Mouse (Mus musculus): ENCODE data around the gene Wdr82. TPM values are rescaled to one million over a fixed set of nuclear protein-coding genes. Genes with fewer than 3 reads are reported as not detected.

The Wdr82 gene
- polyA plus RNA-seq, 1 experiment from 2014 or later, result 27.7 TPM

DNA sequence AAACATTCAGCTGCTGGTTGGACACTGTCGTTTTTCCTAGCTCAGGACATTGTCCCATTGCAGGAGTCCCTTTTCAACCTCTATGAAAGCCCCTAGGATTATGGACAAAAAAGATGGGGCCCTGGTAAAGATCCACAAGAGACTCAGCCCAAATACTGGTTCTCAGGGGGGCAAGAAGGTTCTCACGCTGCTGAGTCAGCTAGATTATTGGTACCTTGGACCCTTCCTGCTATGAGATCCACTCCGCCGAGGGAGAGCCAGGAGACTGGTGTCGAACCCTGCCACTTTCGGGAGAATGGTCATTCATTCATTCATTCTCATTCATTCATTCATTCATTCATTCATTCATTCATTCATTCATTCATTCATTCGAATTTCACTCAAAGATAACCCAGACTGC, 46.2 kb downstream of the Wdr82 start:
- Histone ChIP-seq H3K4me3 (no peak overlapping the region), H3K9me3 (no peaks in the 10 kb centered on the region), H3K4me1 (replicated peaks) (peaks cover 4% of the 10 kb centered on the region), H3K27me3 (no peaks in the 10 kb centered on the region), H3K27ac (replicated peaks) (no peak overlapping the region), H3K9ac (no peak overlapping the region), H3K36me3 (peaks cover 43% of the 10 kb centered on the region), H3K4me2 (no peak overlapping the region)
- 85% methylated on average over 7 of the region's 7 CpGs for WGBS
- ATAC-seq (ENCODE audit: low read depth), result no peak

DNA sequence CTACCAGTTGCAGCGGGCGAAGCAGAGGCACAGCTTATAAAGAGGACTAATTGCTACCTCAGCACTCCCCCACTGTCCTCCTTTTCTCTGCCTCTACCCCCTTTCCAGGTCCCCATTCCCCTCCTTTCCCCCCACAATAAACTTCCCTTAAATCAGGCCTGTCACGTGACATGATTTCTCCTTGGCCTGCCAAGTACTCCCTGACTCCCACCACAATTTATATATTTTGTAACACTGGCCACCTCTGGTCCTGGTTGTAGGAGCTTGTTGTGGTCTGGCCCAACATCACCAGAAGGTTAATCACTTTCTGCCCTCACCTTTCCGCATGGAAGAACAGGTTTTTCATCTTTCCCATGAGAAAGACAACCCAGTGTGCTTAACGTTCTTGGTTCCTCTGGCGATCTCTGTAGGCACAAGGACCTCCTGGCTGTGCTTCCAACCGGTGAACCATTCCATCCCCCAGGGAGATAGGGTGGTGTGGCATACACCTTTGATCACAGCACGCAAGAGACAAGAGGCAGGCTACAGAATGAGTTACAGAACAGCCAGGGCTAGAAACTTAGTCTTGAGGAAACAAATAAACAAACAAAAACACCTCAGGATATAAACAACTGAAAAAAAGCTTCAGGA, 50.3 kb downstream of the Wdr82 start:
- Histone ChIP-seq H3K4me2 (no peak overlapping the region), H3K36me3 (0 out of 2 replicates have a peak, but pooled peaks cover 5% of the 10 kb centered on the region), H3K4me1 (replicated peaks) (peaks cover 5% of the 10 kb centered on the region), H3K27me3 (peaks cover 17% of the 10 kb centered on the region), H3K9me3 (no peaks in the 10 kb centered on the region), H3K27ac (replicated peaks) (no peak overlapping the region), H3K4me3 (no peak overlapping the region), H3K9ac (no peak overlapping the region)
- 73% methylated on average over 8 of the region's 8 CpGs for WGBS
- ATAC-seq (ENCODE audit: low read depth), result no peak

DNA sequence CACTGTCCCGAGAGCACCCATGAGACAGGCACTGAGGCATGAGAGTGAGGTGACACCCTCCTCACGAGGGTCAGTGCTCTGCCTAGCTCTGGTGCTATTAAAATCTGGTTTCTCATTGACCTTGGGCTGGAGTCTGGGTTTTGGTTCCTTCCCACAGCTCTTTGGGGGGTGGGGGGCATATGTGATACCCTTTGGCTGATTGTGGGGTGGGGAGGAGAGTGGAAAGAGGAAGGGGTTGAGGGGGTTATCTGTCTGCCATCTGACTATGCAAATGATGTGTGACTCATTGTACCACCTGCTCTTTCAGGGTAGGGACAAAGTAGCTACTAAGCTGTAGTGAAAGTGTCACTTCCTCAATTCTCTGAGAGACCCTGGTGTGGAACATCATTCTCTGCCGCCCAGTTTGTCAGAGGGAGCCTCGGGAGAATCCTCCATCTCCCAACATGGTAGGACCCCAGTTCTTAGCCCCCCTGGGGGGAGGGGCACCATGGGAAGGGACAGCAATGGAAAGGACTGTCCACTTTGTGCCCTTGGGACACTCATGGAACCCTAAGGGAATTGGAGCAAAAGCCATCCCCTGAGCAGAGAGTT, 51.6 kb downstream of the Wdr82 start, which contains the start of gene Tlr9:
Tlr9 (plus strand) TSS at position 338 of the 591 bp plus-strand sequence.
- H3K4me3 ChIP-seq, result no peak within 1 kb of the TSS
- no peaks in the 10 kb centered on the region for H3K9me3 ChIP-seq
- peaks cover 17% of the 10 kb centered on the region for H3K27me3 ChIP-seq
- 71% methylated on average over 4 of the region's 4 CpGs for WGBS
- no peak within 1 kb of the TSS for H3K4me2 ChIP-seq
- no peak within 1 kb of the TSS for H3K9ac ChIP-seq
- H3K4me1 ChIP-seq (replicated peaks), result peaks cover 9% of the 10 kb centered on the region
- no peak within 1 kb of the TSS for H3K27ac ChIP-seq (replicated peaks)
- no peaks in the 10 kb centered on the region for H3K36me3 ChIP-seq
- ATAC-seq (ENCODE audit: low read depth), result no peak

DNA sequence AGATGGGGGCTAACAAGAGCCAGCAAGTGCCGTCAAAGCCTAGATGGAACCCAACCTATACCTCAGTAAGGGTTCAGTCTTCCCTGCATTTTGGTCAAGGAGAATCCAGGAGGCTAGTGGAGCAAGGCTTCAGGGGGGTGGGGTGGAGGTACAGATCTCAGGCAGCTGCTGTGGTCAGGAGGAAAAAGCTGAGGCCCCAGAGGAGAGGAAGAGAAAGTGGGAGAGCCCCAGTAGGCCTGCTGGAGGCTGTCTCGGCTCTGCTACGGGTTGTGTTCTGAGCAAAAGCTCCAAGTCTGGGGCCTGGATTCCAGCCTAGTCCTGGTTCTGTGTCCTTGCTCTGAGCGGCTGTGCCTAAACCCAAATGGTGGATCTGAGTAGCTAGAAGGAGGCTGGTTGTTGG, 52.3 kb downstream of the Wdr82 start:
- WGBS, result 92% methylated on average over 4 of the region's 4 CpGs
- Histone ChIP-seq H3K27ac (replicated peaks) (no peak overlapping the region), H3K4me1 (replicated peaks) (peaks cover 9% of the 10 kb centered on the region), H3K9me3 (no peaks in the 10 kb centered on the region), H3K36me3 (no peaks in the 10 kb centered on the region), H3K4me3 (no peak overlapping the region), H3K27me3 (peaks cover 17% of the 10 kb centered on the region), H3K4me2 (no peak overlapping the region), H3K9ac (no peak overlapping the region)
- ATAC-seq (ENCODE audit: low read depth), result no peak

DNA sequence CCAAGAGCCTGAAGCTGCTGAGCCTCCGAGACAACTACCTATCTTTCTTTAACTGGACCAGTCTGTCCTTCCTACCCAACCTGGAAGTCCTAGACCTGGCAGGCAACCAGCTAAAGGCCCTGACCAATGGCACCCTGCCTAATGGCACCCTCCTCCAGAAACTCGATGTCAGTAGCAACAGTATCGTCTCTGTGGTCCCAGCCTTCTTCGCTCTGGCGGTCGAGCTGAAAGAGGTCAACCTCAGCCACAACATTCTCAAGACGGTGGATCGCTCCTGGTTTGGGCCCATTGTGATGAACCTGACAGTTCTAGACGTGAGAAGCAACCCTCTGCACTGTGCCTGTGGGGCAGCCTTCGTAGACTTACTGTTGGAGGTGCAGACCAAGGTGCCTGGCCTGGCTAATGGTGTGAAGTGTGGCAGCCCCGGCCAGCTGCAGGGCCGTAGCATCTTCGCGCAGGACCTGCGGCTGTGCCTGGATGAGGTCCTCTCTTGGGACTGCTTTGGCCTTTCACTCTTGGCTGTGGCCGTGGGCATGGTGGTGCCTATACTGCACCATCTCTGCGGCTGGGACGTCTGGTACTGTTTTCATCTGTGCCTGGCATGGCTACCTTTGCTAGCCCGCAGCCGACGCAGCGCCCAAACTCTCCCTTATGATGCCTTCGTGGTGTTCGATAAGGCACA, 54.9 kb downstream of the Wdr82 start:
- Histone ChIP-seq H3K9me3 (no peaks in the 10 kb centered on the region), H3K4me2 (peak overlapping the region; percentile 65), H3K27me3 (peaks cover 17% of the 10 kb centered on the region), H3K27ac (replicated peaks) (no peak overlapping the region), H3K36me3 (no peaks in the 10 kb centered on the region), H3K9ac (peak overlapping the region; percentile 66), H3K4me1 (replicated peaks) (peaks cover 9% of the 10 kb centered on the region), H3K4me3 (peak overlapping the region; percentile 33)
- peak; percentile 44 for ATAC-seq (ENCODE audit: low read depth)
- 56% methylated on average over 24 of the region's 24 CpGs for WGBS

DNA sequence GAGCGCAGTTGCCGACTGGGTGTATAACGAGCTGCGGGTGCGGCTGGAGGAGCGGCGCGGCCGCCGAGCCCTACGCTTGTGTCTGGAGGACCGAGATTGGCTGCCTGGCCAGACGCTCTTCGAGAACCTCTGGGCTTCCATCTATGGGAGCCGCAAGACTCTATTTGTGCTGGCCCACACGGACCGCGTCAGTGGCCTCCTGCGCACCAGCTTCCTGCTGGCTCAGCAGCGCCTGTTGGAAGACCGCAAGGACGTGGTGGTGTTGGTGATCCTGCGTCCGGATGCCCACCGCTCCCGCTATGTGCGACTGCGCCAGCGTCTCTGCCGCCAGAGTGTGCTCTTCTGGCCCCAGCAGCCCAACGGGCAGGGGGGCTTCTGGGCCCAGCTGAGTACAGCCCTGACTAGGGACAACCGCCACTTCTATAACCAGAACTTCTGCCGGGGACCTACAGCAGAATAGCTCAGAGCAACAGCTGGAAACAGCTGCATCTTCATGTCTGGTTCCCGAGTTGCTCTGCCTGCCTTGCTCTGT, 55.5 kb downstream of the Wdr82 start:
- Histone ChIP-seq H3K27ac (replicated peaks) (no peak overlapping the region), H3K4me2 (peak overlapping the region; percentile 65)
- ATAC-seq (ENCODE audit: low read depth), result peak; percentile 72

DNA sequence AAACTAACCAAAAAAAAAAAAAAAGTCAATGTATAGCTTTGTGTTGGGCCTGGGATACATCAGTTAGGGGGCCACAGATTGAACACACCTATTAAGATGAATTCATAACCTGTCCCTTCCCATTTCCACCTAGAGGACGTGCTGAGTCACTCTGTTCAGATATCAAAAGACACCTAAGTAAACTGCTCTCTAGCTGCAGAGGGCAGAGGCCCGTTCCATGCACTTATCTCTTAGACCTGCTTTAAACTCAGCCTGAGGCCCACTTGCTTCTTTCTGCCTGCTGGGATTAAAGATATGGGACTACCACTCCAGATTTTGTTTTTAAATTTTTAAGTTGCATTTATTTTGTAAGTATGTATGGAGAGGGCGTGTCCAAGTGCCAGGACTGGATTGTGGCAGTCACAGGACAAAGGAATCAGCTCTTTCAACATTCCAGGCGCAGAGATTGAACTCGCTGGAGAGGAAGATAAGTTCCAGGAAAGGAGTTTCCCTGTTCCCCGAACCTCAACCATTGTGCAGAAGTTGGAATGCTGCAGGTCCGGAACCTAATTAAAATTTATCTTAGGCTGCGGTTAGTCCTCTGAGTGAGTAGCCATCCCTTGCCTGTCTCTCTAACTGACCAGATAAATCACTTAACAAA, 57.2 kb downstream of the Wdr82 start:
- H3K9me3 ChIP-seq, result no peaks in the 10 kb centered on the region
- H3K4me2 ChIP-seq, result no peak overlapping the region
- H3K36me3 ChIP-seq, result peaks cover 7% of the 10 kb centered on the region
- H3K9ac ChIP-seq, result no peak overlapping the region
- peaks cover 17% of the 10 kb centered on the region for H3K27me3 ChIP-seq
- no peak for ATAC-seq (ENCODE audit: low read depth)
- 77% methylated on average over 8 of the region's 8 CpGs for WGBS
- no peak overlapping the region for H3K27ac ChIP-seq (replicated peaks)
- H3K4me1 ChIP-seq (replicated peaks), result peaks cover 9% of the 10 kb centered on the region
- H3K4me3 ChIP-seq, result no peak overlapping the region

More for the DNA sequence above, 55.5 kb downstream of the Wdr82 start:
- H3K4me1 ChIP-seq (replicated peaks), result peaks cover 9% of the 10 kb centered on the region
- H3K4me3 ChIP-seq, result peak overlapping the region; percentile 33
- no peaks in the 10 kb centered on the region for H3K9me3 ChIP-seq
- WGBS, result 4% methylated on average over 34 of the region's 34 CpGs
- no peaks in the 10 kb centered on the region for H3K36me3 ChIP-seq
- H3K27me3 ChIP-seq, result peaks cover 17% of the 10 kb centered on the region
- H3K9ac ChIP-seq, result peak overlapping the region; percentile 66

DNA sequence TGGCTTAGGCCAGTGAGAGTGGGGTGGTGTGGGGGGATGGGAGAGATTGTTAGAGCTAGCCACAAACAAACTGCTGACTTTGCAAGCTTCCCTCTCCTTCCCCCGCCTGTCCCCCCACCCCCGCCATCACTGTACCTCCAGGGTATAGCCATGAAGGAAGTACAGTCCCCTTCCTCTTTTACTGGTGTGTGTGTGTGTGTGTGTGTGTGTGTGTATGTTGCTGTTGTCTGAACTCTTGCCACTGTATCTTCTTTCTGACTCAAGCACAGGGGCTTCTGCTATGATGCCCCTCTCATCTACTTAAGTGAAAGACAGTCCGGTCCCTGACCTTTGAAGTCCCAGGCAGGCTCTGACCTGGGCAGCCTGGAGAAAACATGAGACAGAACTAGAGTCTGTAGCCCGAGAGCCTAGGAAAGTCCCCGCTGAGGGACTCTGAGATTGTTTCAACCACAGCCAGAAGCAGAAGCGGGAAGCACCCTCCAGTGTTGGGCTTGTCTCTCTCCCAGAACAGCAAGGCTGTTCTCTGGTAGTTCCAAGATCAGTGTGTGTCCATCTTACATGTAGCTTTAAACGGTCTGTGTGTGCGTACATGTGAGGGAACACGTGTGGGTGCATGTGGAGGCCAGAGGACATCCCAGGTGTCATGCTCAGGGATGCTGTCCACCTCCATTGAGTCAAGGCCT, 59.5 kb downstream of the Wdr82 start:
- Histone ChIP-seq H3K9ac (no peak overlapping the region), H3K4me3 (no peak overlapping the region), H3K36me3 (peaks cover 30% of the 10 kb centered on the region), H3K27me3 (peaks cover 7% of the 10 kb centered on the region), H3K4me2 (no peak overlapping the region), H3K9me3 (no peaks in the 10 kb centered on the region), H3K4me1 (replicated peaks) (peaks cover 9% of the 10 kb centered on the region), H3K27ac (replicated peaks) (no peak overlapping the region; the same call in 1 of the 2 replicates)
- 83% methylated on average over 9 of the region's 9 CpGs for WGBS
- ATAC-seq (ENCODE audit: low read depth), result no peak

DNA sequence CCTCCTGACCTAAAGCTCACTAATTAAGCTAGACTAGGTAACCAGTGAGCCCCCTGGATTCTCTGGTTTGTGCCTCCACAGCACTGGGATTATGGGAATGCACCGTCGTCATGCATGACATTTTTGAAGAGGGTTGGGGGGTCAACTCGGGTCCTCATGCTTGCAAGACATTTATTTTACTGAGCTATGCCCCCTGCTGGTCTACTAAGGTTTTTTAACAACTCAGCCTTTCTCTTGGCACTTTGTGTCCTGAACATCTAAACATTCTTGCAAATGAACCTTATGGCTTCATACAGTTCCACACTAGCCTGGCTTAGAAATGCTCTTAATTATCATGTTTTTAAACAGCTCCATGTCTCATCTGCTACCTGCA, 60.0 kb downstream of the Wdr82 start:
- no peaks in the 10 kb centered on the region for H3K9me3 ChIP-seq
- H3K4me3 ChIP-seq, result no peak overlapping the region
- no peak for ATAC-seq (ENCODE audit: low read depth)
- H3K27me3 ChIP-seq, result peaks cover 2% of the 10 kb centered on the region; the same call in 1 of the 2 replicates
- H3K4me2 ChIP-seq, result no peak overlapping the region
- peaks cover 36% of the 10 kb centered on the region for H3K36me3 ChIP-seq
- H3K9ac ChIP-seq, result no peak overlapping the region
- 70% methylated on average over 3 of the region's 3 CpGs for WGBS
- no peak overlapping the region for H3K27ac ChIP-seq (replicated peaks)
- peaks cover 8% of the 10 kb centered on the region for H3K4me1 ChIP-seq (replicated peaks)

DNA sequence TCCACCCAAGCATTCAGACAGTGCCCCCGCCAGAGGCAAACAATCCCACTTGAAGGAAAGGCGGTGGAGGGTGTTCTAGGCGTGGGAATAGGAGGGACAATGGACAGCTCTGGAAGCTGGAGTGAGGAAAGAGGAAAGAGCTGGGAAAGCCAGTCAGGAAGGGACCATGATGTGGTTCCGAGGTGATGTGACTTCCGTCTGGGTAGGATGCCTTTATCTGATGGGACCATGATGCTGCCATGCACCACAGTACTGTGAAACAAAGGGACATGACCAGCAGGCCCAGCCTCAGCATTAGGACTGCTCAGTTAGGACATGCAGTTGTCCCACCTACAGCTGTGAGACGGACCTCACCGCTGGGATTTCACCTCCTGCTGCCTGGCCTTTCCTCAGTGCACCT, 60.5 kb downstream of the Wdr82 start:
- H3K27me3 ChIP-seq, result no peaks in the 10 kb centered on the region
- no peak overlapping the region for H3K4me3 ChIP-seq
- H3K4me2 ChIP-seq, result no peak overlapping the region
- H3K4me1 ChIP-seq (replicated peaks), result peaks cover 3% of the 10 kb centered on the region; the same call in 1 of the 2 replicates
- no peaks in the 10 kb centered on the region for H3K9me3 ChIP-seq
- ATAC-seq (ENCODE audit: low read depth), result no peak
- H3K27ac ChIP-seq (replicated peaks), result no peak overlapping the region
- H3K9ac ChIP-seq, result no peak overlapping the region
- H3K36me3 ChIP-seq, result peaks cover 41% of the 10 kb centered on the region
- 85% methylated on average over 7 of the region's 7 CpGs for WGBS

DNA sequence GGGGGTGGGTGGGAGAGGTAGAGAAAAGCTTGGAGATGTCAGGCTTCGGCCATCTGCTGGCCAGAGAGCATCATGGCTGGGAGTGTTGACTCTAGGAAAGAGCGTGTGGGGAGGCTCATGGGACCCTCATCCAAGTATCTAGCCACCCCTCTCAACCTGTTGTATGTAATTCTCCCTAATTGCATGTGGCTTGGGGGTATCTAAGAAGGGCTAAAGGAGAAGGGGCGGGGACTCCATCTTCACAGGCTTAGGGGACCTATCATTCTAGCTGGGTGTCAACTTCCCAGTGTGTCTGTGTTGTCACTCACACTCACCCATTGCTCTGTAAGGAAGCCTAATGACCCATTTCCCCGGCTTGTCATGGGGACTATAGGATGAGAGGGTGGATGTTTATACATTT, 61.1 kb downstream of the Wdr82 start:
- no peaks in the 10 kb centered on the region for H3K9me3 ChIP-seq
- WGBS, result 95% methylated on average over 4 of the region's 4 CpGs
- no peak for ATAC-seq (ENCODE audit: low read depth)
- H3K36me3 ChIP-seq, result peaks cover 46% of the 10 kb centered on the region
- no peaks in the 10 kb centered on the region for H3K27me3 ChIP-seq
- no peak overlapping the region for H3K4me3 ChIP-seq
- no peak overlapping the region for H3K9ac ChIP-seq
- no peak overlapping the region for H3K4me2 ChIP-seq
- no peaks in the 10 kb centered on the region for H3K4me1 ChIP-seq (replicated peaks)
- no peak overlapping the region for H3K27ac ChIP-seq (replicated peaks)

Measured in neural tube, embryonic 13.5 days (tissue).